Mouse (Mus musculus) forebrain, embryonic 14.5 days (tissue): ENCODE measurements around the gene Nlk. TPM values are rescaled to one million over a fixed set of nuclear protein-coding genes. Genes with fewer than 3 reads are reported as not detected.
"Not testable (repeated sequence)": the region's sequence is repeated elsewhere in the genome, so short reads cannot be mapped to it uniquely, and the experiment has no call there.

Experiments
- ATAC-seq: fragments of 200-750 bp; cut with Nextera tagmentation; 2 replicates; pipeline ENCODE4 v1.8.0; 2017; ENCODE audit warnings: mild to moderate bottlenecking, moderate library complexity
- DNase-seq: peaks from one replicate; pipeline ENCODE4 v3.0.0-alpha.2; 2015; ENCODE audit warnings: low spot score
- H3K27ac ChIP-seq: fragments of 300-500 bp; sonication (generic); 2 replicates; pipeline ENCODE4 v1.5.1; 2014; ENCODE audit warnings: low read depth, mild to moderate bottlenecking, control low read depth, low read length, moderate library complexity
- H3K27me3 ChIP-seq: fragments of 300-500 bp; sonication (generic); replicated peaks from 2 replicates; pipeline ENCODE4 v1.6.1; 2014; ENCODE audit warnings: low read length, control low read depth, mixed read lengths; ENCODE audit not compliant: control insufficient read depth, insufficient read depth
- H3K36me3 ChIP-seq: fragments of 300-500 bp; sonication (generic); 2 replicates; pipeline ENCODE4 v1.6.1; 2014; ENCODE audit warnings: low read length, control low read depth; ENCODE audit not compliant: control insufficient read depth, insufficient read depth
- H3K4me1 ChIP-seq: fragments of 300-500 bp; sonication (generic); 2 replicates; pipeline ENCODE4 v1.6.1; 2014; ENCODE audit warnings: antibody characterized with exemption, low read length, control low read depth; ENCODE audit not compliant: control insufficient read depth, insufficient read depth
- H3K4me2 ChIP-seq: fragments of 300-500 bp; sonication (generic); 2 replicates; pipeline ENCODE4 v1.6.1; 2014; ENCODE audit warnings: mild to moderate bottlenecking, control low read depth, low read length
- H3K4me3 ChIP-seq: fragments of 300-500 bp; sonication (generic); 2 replicates; pipeline ENCODE4 v1.5.1; 2014; ENCODE audit warnings: low read depth, low read length, control low read depth
- H3K9ac ChIP-seq: fragments of 300-500 bp; sonication (generic); 2 replicates; pipeline ENCODE4 v1.6.1; 2014; ENCODE audit warnings: mild to moderate bottlenecking, low read length, control low read depth, moderate library complexity
- H3K9me3 ChIP-seq: fragments of 300-500 bp; sonication (generic); replicated peaks from 2 replicates; pipeline ENCODE4 v1.6.1; 2016; ENCODE audit warnings: low read length, control low read depth, mixed read lengths; ENCODE audit not compliant: control insufficient read depth
- WGBS: fragments of 180-500 bp; shearing (Covaris S2); extraction: QIAGEN DNeasy Blood & Tissue Kit; methylation state at CpG from one replicate; pipeline ENCODE4 v1.1.7; 2014; 5-methylcytosine and 5-hydroxymethylcytosine counted together
- polyA plus RNA-seq: library from polyadenylated mRNA; unstranded; fragments of >200 nt; fragmentation: Nextera tagmentation; extraction: Ambion mirVana; gene quantifications from 2 replicates; pipeline ENCODE4 v1.2.1, GENCODE M21; 2014

Nlk gene
- polyA plus RNA-seq, 1 experiment from 2014 or later = 31.6 TPM

DNA sequence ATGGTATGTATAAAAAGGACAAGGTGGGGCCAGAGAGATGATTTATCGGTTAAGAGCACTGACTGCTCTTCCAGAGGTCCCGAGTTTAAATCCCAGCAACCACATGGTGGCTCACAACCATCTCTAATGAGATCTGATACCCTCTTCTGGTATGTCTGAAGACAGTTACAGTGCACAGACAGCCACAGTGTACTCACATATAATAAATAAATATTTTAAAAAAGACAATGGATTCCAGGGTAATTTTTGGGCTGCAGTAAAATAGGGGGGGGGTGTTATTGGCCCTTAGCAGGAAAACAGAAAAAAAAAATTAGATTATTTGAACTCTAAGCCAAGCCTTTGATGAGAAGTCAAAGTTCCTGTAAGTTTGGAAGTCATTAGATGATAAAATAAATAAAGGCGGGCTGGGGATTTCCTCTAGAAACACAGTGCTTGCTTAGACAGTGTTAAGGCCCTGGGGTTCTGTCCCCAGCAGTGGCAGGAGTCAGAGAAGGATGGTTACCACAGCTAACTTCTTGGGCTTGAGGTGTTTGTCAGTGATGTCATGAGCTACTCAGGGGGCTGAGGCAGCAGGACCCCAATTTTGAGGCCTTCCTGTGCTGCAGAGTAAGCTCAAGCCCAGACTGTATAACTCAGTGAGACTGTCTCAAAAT is 98.3 kb downstream of the Nlk start:
- Histone ChIP-seq H3K27ac (no peak overlapping the region), H3K4me1 (no peaks in the 10 kb centered on the region), H3K4me2 (no peak overlapping the region), H3K9ac (no peak overlapping the region), H3K9me3 (no peaks in the 10 kb centered on the region), H3K36me3 (0 out of 2 replicates have a peak, but pooled peaks cover 3% of the 10 kb centered on the region), H3K4me3 (no peak overlapping the region), H3K27me3 (no peaks in the 10 kb centered on the region)
- ATAC-seq (no peak), DNase-seq (no peak)
- WGBS = 89% methylated on average over 3 of the region's 3 CpGs

DNA sequence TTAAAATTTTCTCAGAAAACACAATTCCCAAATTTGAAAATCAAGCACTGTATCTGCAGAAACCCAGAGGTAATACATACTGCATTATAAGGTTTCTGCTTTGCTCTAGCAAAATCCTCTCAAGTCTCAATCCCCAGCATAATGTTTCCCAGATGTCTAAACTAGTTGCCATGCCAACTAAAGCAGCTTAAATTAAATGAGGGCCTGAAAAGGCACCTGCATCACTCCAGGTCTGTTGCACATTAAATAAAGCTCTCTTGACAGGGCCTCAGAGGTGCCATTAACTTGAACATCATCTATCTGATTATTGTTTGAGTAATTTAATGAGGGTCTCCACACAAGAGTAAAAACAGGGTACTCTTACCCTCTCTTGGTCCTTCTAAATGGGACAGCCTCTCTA is 100.4 kb downstream of the Nlk start:
- DNase-seq (peak; percentile 49), ATAC-seq (no peak)
- no peak overlapping the region for H3K4me2 ChIP-seq
- no peak overlapping the region for H3K27ac ChIP-seq
- H3K9me3 ChIP-seq = no peaks in the 10 kb centered on the region
- H3K4me1 ChIP-seq = no peaks in the 10 kb centered on the region
- no peak overlapping the region for H3K9ac ChIP-seq
- 0 out of 2 replicates have a peak, but pooled peaks cover 10% of the 10 kb centered on the region for H3K36me3 ChIP-seq
- no peak overlapping the region for H3K4me3 ChIP-seq
- H3K27me3 ChIP-seq = no peaks in the 10 kb centered on the region

DNA sequence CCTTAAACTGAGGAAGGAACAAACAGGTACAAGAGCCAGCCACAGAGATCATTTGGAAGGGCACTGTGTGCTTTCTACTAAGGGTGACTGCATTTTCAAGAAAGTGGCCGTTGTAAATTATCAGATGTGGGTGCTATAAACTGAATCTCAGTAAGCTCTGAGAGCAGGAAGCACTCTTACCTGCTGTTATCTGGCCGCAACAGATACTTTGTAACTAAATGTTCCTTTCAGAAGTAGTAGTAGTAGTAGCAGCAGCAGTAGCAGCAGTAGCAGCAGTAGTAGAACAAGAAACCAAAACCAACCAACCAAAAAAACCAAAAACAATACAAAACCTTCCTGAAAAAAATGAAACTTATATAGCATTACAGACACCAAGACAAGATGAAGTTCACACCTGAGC is 101.4 kb downstream of the Nlk start:
- WGBS = 93% methylated on average over 2 of the region's 2 CpGs
- no peak overlapping the region for H3K27ac ChIP-seq
- ATAC-seq = no peak
- no peak for DNase-seq
- H3K36me3 ChIP-seq = 0 out of 2 replicates have a peak, but pooled peaks cover 7% of the 10 kb centered on the region
- no peaks in the 10 kb centered on the region for H3K9me3 ChIP-seq
- no peaks in the 10 kb centered on the region for H3K4me1 ChIP-seq
- no peak overlapping the region for H3K4me2 ChIP-seq
- no peaks in the 10 kb centered on the region for H3K27me3 ChIP-seq
- H3K4me3 ChIP-seq = no peak overlapping the region
- H3K9ac ChIP-seq = no peak overlapping the region

DNA sequence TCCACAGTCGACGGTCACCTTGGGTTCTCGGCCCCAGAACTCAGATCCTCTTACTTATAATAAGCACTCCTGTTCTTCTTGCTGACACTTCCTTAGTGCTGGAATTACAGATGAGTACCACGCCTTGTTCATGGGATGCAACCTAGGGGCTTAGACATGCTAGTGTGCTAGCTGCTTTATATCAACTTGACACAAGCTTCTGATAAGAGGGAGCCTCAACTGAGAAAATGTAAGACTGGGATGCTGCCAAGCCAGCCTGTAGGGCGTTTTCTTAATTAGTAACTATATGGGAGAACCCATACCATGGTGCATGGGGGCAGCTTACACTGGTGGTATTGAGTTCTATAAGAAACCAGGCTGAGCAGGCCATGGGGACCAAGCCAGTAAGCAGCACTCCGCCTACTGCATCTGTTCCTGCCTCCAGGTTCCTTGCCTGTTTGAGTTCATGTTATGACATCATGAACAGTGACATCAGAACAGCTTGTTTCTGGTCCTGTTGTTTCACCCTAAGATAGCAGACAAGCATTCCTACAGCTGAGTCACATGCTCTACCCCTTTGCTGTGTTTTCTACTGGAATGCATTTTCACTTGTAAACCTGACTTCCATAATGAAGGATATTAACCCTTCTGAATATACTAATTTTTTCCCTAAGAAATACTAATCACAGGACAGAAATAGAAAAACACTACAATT is 102.8 kb downstream of the Nlk start:
- no peak overlapping the region for H3K9ac ChIP-seq
- no peak overlapping the region for H3K4me2 ChIP-seq
- no peaks in the 10 kb centered on the region for H3K4me1 ChIP-seq
- H3K27me3 ChIP-seq = no peaks in the 10 kb centered on the region
- 94% methylated on average over 6 of the region's 6 CpGs for WGBS
- H3K4me3 ChIP-seq = no peak overlapping the region
- no peaks in the 10 kb centered on the region for H3K9me3 ChIP-seq
- H3K27ac ChIP-seq = no peak overlapping the region
- ATAC-seq (no peak), DNase-seq (no peak)
- H3K36me3 ChIP-seq = 0 out of 2 replicates have a peak, but pooled peaks cover 7% of the 10 kb centered on the region

DNA sequence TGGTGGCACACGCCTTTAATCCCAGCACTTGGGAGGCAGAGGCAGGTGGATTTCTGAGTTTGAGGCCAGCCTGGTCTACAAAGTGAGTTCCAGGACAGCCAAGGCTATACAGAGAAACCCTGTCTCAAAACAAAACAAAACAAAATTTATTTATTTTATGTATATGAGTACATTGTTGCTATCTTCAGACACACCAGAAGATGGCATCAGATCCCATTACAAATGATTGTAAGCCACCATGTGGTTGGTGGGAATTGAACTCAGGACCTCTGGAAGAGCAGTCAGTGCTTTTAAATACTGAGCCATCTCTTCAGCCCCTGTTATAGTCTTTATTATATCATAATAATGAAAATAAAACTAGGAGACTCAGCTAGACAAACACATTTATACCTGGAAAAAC is 109.5 kb downstream of the Nlk start:
- H3K36me3 ChIP-seq = peaks cover 25% of the 10 kb centered on the region
- H3K9ac ChIP-seq, H3K27me3 ChIP-seq, H3K9me3 ChIP-seq, DNase-seq, H3K4me1 ChIP-seq, H3K4me2 ChIP-seq, H3K27ac ChIP-seq, ATAC-seq, H3K4me3 ChIP-seq: not testable (repeated sequence)
- 97% methylated on average over 1 of the region's 1 CpGs for whole genome bisulfite sequencing

DNA sequence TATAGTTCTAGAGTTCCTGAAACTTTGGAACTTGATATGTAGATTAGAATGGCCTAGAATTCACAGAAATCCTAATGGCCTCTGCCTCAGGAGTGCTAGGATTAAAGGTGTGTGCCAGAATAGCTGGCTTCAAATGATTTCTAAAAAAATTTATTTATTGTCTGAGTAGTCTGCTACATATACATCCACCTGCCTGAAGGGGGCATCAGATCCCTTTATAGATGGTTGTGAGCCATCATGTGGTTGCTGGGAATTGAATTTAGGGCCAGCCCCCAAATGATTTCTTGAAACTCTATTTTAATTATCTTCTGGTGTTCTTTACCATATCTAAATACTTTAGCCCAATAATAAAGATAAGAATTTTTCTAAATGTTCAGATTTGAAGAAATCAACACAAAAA is 111.1 kb downstream of the Nlk start:
- DNase-seq (no peak), ATAC-seq (no peak)
- Histone ChIP-seq H3K9ac (no peak overlapping the region), H3K36me3 (peaks cover 30% of the 10 kb centered on the region), H3K4me1 (no peaks in the 10 kb centered on the region), H3K27ac (no peak overlapping the region), H3K4me2 (no peak overlapping the region), H3K27me3 (no peaks in the 10 kb centered on the region), H3K9me3 (peaks cover 4% of the 10 kb centered on the region; the same call in 1 of the 2 replicates), H3K4me3 (no peak overlapping the region)

DNA sequence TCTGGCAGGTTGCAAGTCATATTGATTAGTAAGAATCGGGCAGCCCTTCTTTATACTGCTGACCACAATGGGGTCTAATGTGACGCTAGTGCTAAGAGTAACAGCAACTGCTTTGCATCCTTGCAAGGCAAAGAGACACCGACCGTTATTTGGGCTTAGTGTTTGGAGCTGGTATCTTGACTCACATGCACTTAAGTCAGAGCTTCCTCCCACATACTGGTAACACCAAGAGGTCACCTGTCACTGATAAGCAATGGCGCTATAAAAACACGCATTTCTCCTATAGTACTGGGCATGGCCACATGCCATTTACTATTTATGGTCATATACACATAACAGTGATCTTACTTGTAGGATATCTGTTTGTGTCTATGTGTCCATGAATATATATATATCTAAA is 114.3 kb downstream of the Nlk start:
- Histone ChIP-seq H3K4me3 (no peak overlapping the region), H3K4me2 (no peak overlapping the region), H3K27ac (no peak overlapping the region), H3K4me1 (no peaks in the 10 kb centered on the region), H3K9me3 (peaks cover 4% of the 10 kb centered on the region; the same call in 1 of the 2 replicates), H3K36me3 (peaks cover 41% of the 10 kb centered on the region), H3K9ac (no peak overlapping the region), H3K27me3 (no peaks in the 10 kb centered on the region)
- ATAC-seq (no peak), DNase-seq (no peak)
- WGBS = 91% methylated on average over 6 of the region's 6 CpGs

DNA sequence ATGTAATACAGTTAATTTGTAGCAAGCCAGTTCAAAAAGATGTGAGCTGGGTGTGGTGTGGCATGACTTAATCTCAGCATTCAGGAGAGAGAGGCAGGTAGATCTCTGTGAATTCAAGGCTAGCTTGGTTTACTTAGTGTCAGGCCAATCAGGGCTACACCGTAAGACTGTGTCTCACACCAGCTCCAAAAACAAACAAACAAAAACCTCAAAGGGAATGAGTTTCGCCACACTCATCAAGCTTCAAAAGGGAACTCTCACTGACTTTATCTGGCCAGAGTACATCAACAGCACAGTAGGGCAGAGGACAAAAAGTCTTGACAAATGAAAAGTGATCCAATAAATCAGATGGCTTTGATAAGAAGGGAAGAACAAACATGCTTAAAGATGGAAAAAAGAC is 122.2 kb downstream of the Nlk start:
- 95% methylated on average over 2 of the region's 2 CpGs for WGBS
- no peaks in the 10 kb centered on the region for H3K9me3 ChIP-seq
- no peak for DNase-seq
- H3K36me3 ChIP-seq = peaks cover 59% of the 10 kb centered on the region
- no peaks in the 10 kb centered on the region for H3K27me3 ChIP-seq
- H3K4me3 ChIP-seq = no peak overlapping the region
- no peaks in the 10 kb centered on the region for H3K4me1 ChIP-seq
- H3K27ac ChIP-seq = no peak overlapping the region
- no peak overlapping the region for H3K4me2 ChIP-seq
- ATAC-seq = no peak
- H3K9ac ChIP-seq = no peak overlapping the region

DNA sequence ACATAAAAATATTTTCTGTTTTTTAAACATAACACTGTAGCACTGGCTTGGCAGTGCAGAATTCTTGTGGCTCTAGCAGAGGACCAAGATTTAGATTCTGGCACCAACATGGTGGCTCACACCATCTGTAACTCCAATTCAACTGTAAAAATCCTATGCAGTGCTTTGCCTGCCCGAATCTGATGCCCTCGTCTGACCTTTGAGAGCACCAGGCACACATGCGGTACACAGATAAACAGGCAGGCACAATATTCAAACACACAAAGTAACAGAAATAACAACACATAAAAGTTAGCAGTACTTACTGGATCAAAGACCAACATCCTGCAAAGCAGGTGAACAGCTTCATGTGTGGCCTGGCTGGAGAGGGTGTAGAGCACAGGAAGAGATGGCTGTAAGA is 122.6 kb downstream of the Nlk start:
- Histone ChIP-seq H3K27ac (no peak overlapping the region), H3K27me3 (no peaks in the 10 kb centered on the region), H3K9me3 (no peaks in the 10 kb centered on the region), H3K9ac (no peak overlapping the region), H3K4me2 (no peak overlapping the region), H3K4me1 (no peaks in the 10 kb centered on the region), H3K4me3 (no peak overlapping the region), H3K36me3 (peaks cover 63% of the 10 kb centered on the region)
- DNase-seq (no peak), ATAC-seq (no peak)
- WGBS = 95% methylated on average over 3 of the region's 3 CpGs
